Mouse (Mus musculus): ENCODE data around the gene Pdia6.

Pdia6 gene

DNA sequence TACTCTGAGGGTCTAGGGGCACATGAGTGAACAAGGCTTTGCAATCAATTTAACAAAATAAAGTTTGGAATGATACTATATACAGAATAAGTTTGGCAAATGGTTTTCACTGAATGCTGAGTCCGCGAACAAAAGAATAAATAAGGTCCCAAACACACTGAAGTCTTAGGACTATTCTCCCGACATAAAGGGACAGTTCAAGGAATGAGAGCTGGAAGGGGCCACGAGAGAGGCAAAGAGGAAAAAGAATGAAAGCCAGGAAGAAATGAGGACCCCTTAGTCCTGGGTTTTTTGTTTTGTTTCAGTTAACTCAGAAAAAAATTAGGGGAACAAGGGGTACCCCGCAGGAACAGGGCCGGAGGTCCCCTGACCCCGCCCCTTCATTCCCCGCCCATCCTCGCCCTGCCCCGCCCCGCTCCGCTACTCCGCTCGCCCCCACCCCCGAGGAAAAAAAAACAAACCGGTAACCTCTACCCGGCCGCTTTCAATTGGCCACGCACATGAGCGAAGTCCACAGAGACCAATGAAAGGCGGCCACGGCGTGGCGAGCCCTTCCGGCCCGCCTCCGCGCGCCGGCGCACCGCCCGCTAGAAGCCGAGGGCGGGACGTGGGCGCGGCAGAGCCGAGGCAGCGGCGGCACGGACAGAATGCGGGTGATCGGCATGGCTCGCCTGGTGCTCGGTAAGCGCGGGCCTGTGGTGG lies at the start of gene Pdia6:
Gene Pdia6, plus strand, starts transcription at position 575 of the 702 bp plus-strand sequence.
- peak; percentile 92 for DNase-seq (ENCODE audit: low read depth, low spot score)

DNA sequence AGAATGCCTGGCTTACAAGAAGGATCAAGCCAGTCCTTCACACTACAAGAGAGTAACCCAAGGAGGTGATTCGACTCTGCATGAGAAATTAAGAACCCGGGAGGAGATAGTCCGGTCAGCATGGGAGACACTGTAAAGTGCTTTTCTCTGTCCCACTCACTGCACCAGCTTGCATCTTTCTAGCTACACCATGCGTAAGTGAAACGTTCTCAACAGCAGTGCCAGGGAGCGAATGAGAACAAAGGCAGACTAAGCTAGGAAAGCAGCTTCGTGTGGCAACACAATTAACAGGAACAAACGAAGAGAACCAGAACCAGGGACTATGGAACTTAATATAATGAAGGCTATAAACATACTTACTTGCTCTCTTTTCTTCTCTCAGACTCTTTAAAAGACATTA lies 48.0 kb upstream of the Pdia6 start:
- DNase-seq (ENCODE audit: low read depth, low spot score) = no peak

DNA sequence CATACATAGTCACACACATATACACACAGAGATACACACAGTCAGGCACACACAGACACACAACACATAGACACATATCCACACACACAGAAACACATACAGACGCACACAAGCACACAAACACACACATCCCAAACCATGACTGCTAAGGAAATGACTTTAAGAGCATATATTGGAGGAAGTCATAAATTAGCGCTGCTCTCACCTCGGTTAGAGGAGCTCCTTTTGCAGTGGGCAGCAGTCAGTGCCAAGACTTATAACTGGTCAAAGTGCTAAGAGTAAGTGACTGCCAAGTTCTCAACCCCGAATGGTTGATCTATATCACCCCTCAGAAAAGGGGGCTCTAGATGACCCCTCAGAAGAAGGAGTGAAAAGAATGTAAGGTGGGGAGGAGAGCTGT lies 47.2 kb upstream of the Pdia6 start:
- DNase-seq (ENCODE audit: low read depth, low spot score) = no peak

DNA sequence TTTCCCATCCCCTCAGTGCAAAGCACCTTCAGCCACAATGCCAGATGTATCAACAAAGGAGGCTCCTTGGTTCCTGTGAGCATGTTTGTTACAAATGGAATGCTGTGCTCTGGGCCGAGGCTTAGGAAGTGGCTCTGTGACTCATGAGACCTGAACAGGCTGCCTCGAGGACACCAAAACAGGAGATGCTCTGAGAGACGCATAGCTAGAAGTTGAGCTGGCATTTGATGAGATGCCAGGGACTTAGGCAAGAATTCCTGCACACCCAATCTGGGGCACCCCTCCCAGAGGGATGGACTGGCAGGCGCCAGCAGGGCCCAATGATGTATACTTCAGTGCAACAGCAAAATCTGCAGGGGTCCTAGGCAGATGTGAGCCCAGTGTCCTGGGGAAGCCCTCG lies 45.7 kb upstream of the Pdia6 start:
- DNase-seq (ENCODE audit: low read depth, low spot score) = no peak

DNA sequence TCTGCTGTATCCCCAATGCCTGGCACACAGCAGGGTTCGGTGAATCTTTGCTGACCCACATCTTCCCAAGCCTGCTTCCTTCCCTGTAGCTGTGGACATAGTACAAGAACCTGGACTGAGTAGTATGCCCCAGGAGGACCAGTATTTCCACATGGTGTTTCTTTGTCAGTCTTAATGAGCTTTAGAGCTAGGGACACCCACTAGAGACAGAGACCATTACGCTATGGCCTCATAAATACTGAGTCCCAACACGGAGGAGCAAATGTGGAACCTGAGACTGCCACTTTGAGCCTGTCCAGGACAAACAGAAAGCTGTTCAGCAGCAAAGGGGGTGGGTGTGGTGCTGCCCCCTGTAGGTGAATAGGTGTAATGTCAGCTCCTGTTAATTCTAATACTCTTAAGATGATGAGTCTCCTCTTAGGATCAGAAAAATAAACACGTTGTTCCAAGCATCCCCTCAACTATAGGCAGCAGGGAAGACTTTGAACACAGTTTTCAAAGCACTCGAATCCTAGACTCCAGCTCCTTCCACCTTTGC lies 44.4 kb upstream of the Pdia6 start:
- no peak for DNase-seq (ENCODE audit: low read depth, low spot score)

DNA sequence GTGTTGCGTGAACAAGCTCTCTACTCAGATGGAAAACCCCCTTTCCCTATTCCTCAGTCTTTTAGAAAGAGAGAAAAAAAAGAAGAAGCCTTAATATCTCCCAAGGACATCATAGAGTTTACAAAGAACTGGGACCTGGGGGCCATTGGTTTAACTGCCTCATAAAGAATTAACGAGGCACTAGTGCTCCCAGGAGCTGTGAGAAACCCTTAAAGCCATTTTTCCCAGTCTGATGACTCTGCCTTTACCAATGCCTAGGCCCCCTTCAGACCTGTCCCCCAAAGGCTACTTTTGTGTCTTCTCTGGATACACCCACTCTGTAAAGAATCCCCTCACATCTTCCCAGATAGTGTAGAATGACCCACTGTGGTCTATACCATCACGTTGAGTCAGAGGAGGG lies 43.3 kb upstream of the Pdia6 start:
- no peak for DNase-seq (ENCODE audit: low read depth, low spot score)

DNA sequence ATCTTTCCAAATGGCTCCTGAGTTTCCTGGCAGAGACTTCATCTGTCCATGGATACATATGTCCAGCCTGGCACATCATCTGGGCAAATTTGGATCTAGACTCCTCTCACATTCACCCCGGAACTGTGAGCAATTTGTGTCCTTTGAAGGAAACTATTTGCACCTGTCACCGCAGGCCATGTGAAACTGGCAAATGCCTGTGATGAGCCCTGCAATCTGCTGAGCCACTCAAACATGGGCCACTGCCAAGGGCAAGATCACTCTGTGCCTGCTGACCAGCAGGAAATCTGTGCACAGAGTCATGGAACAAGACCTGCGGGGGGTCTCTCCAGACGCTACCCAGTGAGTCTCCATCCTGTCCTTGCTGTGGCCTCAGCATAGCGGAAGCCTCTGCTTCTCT lies 41.3 kb upstream of the Pdia6 start:
- no peak for DNase-seq (ENCODE audit: low read depth, low spot score)

DNA sequence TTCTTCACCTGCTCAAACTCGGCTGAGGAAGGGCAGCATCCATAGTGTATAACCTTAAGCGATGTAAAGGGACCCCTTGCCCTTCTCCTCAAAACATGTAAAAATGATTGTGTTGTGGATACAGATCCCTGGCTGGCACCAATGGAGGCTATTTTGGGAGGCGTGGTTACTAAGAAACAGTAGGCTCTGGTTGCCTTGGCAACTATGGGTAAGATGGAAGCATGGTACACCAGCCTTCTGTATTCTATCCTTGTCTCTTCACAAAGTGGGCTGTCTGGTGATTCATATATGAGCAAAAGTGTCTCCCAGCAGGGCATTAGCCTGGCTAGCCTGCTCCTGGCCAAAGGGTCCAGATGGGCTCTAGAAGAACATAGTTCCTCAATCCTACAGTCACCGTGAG lies 38.4 kb upstream of the Pdia6 start:
- no peak for DNase-seq (ENCODE audit: low read depth, low spot score)

DNA sequence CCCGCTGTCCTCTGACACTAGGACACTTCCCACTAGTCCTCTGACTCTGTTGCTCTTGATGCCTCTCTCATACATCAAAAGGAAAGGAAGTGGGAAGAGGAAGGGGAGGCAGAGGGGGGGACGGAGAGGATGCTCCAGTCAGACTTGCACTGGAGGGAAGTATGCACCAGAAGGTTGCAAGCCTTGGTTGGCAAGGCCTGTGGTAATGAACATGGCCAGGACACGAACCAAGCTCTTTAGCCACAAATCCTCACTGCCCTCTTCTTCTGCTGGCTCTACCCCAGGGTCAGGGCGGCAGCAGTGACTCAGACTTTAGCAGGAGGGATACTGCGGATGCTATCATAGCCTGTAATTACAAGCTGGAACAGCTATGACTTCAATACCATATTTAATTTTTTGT lies 35.8 kb upstream of the Pdia6 start:
- no peak for DNase-seq (ENCODE audit: low read depth, low spot score)

DNA sequence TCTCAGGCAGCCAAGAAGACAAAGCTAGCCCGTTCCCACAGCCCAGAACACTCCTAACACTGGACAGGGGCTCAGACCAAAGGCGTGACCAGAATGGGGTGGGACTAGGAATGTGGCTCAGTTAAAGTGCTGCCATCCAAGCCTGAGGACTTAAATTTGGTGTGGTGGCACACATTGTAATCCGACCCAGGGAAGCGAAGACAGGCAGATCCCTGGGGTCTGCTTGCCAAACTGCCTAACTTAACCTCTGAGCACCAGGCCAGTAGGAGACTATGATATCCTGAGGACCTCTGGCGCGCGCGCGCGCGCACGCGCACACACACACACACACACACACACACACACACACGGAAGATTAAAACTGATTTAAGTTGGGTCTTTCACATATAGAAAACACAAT lies 34.8 kb upstream of the Pdia6 start:
- no peak for DNase-seq (ENCODE audit: low read depth, low spot score)

DNA sequence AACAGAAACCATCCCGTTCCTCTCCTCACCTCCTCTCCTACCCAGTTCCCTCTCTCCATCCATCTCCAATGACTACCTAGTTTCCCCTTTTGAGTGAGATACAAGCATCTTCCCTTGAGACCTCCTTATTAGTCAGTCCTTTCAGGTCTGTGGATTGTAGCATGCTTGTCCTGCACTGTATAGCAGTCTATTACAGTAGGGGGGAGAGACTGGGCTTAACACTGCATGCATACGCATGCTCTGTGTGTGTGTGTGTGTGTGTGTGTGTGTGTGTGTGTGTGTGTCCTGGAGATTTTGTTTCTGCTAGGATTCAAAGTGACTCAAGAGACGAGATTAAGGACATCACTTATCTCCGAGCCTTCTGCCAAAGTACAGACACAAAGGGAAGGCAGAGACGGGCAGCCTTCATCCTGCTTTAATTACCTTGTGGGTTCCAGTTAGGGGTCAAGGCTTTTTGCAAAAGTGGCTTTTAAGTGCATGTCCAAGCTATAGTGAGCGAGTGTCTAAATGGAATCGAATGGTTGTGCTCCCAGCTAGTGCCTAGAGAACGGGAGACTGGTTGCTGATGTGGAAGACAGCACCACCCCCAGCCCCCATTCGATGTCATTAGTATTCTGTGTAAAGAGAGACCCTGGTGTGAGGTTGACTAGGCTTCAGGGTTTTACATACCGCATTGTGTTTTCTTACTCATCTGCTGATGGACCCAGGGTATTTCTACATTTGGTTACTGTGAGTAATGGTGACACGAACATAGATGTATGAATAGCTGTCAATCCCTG lies 30.6 kb upstream of the Pdia6 start:
- DNase-seq (ENCODE audit: low read depth, low spot score) = no peak

DNA sequence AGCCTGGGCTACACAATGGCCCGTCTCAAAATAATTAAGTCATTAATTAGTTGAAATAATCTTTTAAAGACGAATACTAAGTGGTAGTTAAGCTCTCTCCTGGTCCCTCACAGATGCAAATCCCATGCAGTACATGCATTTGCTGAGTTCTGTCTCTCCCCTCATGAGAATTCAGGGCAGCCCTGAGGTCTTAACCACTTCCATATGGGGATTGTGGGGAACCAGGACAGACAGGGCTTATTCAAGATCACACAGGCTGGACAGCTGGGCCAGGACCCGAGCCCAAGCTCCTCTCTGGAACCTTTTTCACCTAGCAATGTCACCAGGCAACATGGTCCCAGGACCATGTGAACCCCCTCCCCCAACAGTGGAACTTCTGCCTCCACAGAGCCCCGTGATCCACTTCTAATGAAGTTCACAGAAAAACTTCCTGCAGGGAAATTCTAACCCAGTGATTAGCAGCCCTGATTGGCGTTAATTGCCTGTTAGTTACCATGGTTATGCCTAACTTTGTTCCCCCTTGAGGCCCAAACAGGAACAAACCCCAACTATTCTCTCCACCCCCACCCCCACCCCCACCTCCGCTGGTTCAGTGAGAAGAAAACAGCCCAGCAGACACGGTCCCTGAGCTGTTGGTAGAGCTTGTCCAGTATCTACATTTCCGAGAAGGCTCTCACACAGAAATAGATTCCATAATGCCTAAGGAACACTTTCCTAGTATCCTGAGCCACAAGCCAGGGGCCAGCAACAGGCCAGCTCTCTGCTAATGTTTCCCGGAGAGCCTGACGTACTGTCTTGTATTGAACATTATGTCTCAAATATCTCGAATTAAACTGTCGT lies 27.5 kb upstream of the Pdia6 start:
- DNase-seq (ENCODE audit: low read depth, low spot score) = no peak

DNA sequence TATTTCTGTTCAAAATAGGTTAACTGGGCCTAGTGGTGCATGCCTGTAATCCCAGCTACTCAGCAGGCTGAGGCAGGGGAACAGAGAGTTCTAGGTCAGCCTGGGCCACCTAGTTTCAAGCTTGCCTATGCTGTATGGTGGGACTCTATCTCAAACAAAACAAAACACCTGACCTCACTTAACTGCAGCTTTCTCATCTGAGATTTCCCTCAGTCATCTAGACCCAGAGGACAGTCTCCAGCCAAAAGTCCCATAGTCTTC lies 27.0 kb upstream of the Pdia6 start:
- DNase-seq (ENCODE audit: low read depth, low spot score) = no peak

DNA sequence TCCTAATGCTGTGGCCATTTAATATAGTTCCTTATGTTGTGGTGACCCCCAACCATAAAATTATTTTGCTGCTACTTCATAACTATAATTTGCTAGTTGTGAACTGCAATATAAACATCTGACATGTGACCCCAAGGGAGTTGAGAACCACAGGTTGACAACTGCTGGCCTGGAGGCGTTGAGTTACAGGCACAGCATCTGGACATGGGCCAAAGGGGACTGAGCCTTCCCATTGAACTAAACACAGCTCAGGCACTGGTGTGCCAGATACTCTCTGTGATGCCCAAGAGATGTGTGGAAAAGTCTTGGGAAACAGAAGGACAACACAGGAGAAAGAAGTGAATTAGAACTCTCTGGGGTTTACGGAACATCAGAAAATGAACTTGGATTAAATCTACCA lies 25.3 kb upstream of the Pdia6 start:
- no peak for DNase-seq (ENCODE audit: low read depth, low spot score)

DNA sequence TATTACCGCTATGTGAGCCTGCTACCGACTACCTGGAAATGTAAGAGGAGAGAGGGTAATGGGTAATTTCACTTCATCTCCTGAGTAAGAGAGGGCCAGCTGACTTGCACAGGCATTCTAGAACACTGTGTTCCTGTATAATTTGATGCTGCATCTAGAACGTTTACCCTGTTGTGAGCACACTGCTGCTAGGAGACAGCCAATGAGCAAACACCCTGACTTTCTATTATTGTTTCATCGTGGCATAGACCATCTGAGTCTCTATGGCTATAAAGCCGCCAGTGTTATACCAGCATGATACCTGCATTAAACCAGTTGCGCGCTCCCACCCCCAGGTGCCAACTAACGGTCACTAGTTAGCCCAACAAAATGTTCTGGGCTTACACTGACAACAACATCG lies 24.7 kb upstream of the Pdia6 start:
- no peak for DNase-seq (ENCODE audit: low read depth, low spot score)

DNA sequence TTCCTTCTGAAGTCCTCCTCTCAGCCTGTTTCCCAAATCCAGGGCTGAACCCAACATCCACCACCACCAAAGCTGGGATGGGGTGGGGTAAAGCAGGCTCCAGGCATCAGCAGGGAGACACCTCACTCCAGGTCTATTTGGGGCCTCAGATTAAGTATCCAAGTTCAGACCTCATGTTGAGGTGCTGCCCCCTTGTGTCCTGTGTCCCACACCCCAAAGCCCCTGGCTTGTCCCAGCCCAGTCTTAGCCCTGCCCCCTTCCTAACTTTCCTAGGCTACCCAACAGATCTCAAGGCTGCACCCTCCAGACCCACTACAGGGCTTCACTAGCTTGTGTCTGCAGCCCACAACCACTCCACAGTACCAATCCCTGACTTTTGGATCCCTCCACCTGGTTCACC lies 24.3 kb upstream of the Pdia6 start:
- no peak for DNase-seq (ENCODE audit: low read depth, low spot score)

DNA sequence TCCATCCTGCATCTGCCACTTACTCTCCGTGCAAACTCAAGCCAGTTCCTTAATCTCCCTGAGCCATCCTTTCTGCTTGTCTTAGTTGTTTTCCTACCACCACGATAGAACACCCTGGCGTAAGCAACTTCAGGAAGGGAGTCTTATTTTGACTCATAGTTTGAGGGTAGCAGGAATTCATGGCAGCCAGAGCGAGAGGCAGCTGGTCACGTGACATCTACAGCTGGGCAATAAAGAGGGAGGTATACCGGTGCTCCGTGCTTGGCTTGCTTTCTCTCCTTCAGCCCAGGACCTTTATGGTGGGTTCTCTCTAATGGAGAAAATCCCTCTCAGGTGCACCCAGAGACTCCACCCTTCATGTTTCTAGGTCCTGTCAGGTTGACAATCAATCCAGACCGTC lies 15.4 kb upstream of the Pdia6 start:
- no peak for DNase-seq (ENCODE audit: low read depth, low spot score)

DNA sequence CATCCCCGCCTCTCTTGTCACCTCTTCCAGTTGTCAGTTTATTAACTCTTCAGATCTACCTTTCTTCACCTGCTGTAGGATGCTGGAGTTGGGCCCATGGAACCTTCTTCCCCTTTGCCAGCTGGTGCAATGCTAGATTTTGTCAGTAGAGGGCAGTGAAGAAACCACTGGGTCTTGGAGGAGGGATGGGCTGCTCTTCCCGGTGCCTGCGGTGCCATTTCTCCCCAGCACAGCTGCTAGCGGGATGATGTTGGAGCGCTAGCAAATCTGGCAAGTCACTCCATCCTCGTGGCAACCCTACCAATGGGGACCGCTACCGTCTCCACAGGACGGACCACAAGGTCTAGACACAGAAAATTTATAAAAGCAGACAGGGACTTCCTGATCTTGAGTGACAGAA lies 13.3 kb upstream of the Pdia6 start:
- DNase-seq (ENCODE audit: low read depth, low spot score) = peak; percentile 39

DNA sequence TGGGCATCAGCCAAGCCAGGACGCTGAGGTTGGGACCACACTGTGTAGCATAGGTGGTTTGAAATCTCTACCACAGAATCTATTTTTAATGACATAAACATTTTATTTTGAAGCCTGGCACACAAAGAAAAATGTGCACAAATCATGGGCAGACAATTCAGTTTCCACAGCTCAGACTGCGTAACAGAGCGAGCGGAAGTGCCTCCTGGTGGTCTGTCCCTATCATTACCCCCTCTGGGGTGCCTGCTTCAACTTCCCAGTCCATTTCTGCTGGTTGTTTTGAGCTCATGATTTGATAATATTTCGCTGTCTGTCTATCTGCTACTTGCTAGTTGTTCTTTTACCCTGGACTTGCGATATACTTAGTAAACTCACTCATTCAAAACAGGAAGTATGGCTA lies 10.7 kb upstream of the Pdia6 start:
- no peak for DNase-seq (ENCODE audit: low read depth, low spot score)

DNA sequence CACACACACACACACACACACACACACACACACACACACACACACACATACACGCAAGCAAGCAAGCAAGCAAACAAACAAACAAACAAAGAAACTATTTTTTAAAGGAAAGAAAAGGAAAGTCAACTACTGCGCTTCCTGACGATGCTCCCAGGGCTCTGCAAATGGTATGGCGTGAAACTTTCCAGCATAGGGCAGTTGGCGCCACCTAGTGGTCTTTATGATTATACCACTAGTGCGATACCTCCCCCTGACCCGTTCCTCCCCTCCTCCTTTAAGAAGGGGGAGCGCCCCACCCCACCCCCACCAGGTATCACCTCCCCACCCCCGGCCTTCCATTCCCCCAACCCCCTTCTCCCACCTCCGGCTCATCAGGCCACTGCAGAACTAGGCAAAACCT lies 9.4 kb upstream of the Pdia6 start:
- no peak for DNase-seq (ENCODE audit: low read depth, low spot score)

DNA sequence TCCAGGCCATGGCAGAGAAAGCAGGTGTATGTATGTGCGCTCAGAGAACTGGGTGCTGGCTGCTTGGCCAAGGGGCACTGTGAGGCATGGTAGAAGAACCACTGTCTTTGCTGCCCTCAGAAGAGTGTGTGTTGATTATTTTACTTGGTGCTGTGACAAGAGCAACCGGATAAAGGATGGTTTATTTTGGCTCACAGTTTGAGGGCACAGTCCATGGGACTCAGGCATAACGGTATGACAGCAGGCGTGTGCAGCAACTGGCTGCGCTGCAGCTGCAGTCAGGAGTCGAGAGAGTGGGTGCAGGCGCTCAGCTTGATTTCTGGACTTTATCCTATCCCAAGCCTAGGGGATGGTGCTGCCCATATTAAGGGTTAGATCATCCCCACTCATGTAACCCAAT lies 7.9 kb upstream of the Pdia6 start:
- no peak for DNase-seq (ENCODE audit: low read depth, low spot score)

DNA sequence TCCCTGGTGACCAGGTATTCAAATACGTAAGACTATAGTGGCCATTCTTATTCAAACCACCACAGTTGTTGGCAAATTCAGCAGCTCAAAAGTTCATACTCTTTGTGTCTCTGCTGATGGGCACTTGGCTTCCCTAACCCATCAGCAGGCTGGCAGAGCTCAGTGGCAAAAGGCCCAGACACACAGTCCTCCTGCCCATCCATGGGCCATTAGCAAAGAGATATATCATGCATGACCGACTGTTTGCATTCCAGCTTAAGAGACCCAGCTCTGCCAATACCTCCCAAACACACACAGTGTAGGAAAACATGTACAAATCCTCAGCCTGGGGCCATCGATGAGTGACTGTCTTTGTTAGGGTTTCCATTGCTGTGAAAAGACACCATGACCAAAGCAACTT lies 5.3 kb upstream of the Pdia6 start:
- DNase-seq (ENCODE audit: low read depth, low spot score) = no peak

DNA sequence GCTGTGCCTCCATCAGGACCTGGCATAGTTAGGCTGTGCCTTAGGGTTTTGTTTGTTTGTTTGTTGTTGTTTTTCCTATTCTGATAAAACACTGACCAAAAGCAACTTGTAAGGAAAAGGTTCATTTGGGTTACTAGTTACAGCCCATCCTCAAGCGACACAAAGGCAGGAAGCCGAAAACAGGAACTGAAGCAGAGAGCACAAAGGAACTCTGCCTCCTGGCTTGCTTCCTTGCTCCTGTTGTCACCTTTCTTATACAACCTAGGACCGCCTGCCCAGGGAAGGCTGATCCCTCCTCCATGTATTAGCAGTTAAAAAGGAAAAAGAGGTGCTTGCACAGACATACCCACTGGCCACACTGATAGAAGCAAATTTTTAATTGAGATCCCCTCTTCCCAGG lies 2.5 kb upstream of the Pdia6 start:
- no peak for DNase-seq (ENCODE audit: low read depth, low spot score)

Data from c-Kit-negative CD71-positive TER-119-positive erythroid progenitor cells, embryonic 14.5 days (primary cell).